Mouse (Mus musculus) gastrocnemius, postnatal 25 days (tissue): ENCODE results near the gene Cdc42bpg. TPM values are rescaled to one million over a fixed set of nuclear protein-coding genes. Genes with fewer than 3 reads are reported as not detected.

Source experiments
- DNase-seq: peaks from one replicate; pipeline ENCODE4 v3.0.0; 2022
- long read RNA-seq, 2 experiments: library from polyadenylated mRNA; stranded (forward); transcript quantifications; one replicate each; pipeline ENCODE4 v2.0.0; 2021
- total RNA-seq, 2 experiments: library from RNA; stranded (reverse); gene quantifications; 1 replicate in 1 of 2; 2 replicates in 1 of 2; pipeline ENCODE4 v1.2.3; 2021

Gene Cdc42bpg
- total RNA-seq, result 1 to 10 TPM; 4.0 to 5.1 TPM
- long read RNA-seq, experiment 1, result 0 reads
- long read RNA-seq, experiment 2, partial matches to known transcripts, result 0 of 1 reads
- long read RNA-seq, experiment 2, other reads (novel, unspliced or antisense), result 1 of 1 reads

DNA sequence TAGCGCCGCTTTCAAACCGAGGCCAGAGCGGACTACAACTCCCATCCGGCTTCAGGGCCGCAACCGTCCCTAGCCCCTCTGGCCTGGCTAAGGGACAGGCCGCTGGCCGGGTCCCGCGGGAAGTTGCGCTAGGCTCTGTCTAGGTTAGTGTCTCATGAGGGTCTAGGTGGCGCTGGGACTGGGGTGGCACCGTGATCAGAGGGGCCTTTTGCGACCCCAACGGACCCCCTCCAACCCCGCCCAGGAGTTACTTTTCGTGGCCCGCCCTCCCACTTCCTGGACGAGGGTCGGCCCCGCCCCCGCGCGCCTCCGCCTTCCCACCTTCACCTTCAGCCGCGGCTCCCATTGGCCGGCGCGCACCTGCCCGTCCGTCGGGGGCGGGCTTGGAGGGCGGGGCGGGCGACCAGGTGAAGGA is at the start of gene Cdc42bpg:
TSS of gene Cdc42bpg (plus strand) at position 320 of the 415 bp plus-strand sequence.
- peak; percentile 83 for DNase-seq

GRCm38 (mm10) chr19:6260428-6260827 is 45.8 kb upstream of the Cdc42bpg start:
- no peak for DNase-seq

- no peak for DNase-seq
These were observed 45.3 kb upstream of the Cdc42bpg start for GRCm38 (mm10) chr19:6260946-6261345.

DNA sequence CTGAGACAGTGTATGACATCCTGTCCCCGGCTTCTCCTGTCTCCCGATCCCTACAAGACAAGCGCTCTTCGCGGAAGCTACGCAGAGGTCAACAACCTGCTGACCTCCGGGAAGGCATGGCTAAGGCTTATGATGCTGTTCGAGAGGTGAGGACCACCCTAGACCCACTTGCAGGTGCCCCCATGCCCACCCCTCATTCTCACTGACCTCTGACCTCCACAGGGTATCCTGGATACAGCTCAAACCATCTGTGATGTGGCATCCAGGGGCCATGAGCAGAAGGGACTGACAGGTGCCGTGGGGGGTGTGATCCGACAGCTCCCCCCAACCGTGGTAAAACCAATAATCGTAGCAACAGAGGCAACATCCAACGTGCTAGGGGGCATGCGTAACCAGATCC is 44.9 kb upstream of the Cdc42bpg start:
- no peak for DNase-seq

DNA sequence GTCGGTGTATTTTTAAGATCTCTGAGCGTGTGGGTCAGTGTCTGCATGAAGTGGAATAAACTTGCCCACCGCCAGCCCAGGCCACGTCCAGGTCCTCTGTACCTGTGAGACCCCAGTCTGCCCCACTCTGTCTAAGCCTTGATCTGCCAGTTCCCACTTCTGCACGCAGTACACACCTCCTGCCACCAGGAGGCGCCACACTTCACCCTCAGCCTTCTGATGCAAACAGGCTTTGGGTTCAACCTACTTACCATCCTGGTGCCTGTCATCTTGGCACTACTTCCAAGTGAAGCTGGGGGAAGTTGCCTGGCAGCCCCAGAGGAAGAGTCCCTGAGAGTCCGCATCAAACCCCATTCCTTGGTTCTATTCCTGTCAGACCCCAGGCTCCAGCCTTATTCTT is 44.0 kb upstream of the Cdc42bpg start:
- no peak for DNase-seq

- no peak for DNase-seq
These were observed 43.3 kb upstream of the Cdc42bpg start for GRCm38 (mm10) chr19:6262839-6263433.

DNA sequence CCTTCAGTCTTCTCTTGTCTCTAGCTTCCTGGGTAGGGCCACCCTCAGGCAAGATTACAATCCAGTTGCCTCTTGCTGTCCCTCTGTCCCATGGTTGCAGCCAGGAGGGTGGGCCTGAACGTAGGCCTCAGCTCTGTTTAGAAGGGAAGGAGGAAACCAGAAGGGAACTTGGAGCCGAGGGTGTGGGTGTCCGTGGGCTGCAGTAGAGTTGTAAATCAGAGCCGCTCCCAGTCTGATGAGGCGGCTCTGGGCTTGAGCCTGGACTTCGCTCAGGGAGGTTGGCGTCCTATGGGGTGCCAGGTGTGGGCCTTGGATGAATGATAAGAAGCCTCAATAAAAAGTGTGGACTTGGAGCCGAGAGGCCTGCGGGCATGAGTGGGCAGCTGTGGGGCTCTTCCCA is 42.1 kb upstream of the Cdc42bpg start:
- no peak for DNase-seq

DNA sequence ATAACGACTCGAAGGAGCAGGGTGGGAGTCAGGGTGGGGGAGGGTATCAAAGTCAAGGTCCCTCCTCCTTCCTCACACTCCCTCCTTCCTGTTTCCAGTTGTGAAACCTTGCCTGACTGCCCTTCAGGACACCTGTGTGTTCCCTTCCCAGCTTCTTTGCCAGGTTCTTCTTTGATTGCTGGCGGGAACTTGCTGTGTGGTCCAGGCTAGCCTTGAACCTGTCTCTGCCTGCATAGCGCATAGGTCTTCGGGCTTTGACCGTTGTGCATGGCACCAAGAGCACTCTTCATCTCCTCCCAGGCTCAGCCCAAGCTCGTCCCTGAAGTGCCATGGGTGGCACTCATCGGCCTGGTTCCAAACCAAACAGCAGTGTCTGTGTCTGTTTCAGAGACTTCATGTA is 41.3 kb upstream of the Cdc42bpg start:
- no peak for DNase-seq

DNA sequence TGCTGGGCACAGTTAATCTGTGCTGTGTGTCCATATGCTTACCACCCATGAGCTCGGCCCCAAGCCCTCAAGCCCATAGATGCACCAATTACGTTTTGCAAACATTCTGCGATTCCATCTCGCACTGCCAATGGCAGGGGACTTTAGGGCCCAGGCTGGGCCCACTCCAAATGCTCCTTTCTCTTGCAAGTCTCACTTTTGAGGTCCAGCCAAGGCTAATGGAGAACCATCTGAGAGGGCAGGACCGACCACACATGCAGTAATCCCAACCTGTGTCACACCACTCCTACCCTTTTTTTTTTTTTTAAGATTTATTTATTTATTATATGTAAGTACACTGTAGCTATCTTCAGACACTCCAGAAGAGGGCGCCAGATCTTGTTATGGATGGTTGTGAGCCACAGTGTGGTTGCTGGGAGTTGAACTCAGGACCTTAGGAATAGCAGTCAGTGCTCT is 40.5 kb upstream of the Cdc42bpg start:
- no peak for DNase-seq

DNA sequence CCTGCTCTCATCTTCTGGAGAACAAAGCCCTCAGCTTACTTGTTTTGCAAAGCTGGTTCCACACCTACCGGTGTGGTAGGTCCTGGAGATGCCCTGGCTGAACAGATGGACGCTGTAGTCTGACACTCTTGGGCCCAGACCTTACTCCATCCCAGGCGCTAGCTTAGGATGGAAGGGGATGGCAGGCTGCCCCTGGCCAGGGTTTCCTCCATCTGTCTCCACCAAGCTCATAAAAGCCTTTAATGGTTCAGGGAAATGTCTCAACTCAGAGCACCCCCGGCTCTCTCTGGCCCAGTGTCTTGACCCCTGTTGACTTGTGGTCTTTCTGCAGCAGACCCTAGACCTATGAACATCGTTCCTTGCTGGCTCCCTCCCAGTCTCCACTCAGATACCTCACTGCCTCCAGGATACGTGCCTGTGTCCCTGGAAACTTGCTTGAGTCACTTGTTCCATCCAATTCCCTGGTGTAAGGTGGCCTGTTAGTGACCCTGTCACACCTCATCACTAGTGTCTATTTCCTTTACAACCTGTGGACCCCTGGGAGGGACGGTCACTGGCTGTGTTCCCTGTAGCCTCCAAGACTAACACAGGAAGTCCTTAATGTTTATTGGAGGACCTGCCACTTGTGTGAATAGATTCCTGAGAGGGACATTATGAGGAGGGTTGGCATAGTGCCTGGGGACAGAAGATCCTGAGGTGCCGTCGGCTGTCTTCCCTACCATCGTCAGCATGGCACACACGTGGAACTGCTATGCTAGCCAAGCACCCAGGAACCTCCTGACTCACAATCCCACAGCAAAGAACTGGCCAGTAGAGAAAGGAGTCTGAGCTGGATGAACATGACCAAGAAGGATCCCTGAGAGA is 38.7 kb upstream of the Cdc42bpg start:
- DNase-seq, result peak; percentile 38

GRCm38 (mm10) chr19:6268170-6268528 is 38.1 kb upstream of the Cdc42bpg start:
- peak; percentile 75 for DNase-seq

- no peak for DNase-seq
These were observed 37.6 kb upstream of the Cdc42bpg start for GRCm38 (mm10) chr19:6268670-6269132.

DNA sequence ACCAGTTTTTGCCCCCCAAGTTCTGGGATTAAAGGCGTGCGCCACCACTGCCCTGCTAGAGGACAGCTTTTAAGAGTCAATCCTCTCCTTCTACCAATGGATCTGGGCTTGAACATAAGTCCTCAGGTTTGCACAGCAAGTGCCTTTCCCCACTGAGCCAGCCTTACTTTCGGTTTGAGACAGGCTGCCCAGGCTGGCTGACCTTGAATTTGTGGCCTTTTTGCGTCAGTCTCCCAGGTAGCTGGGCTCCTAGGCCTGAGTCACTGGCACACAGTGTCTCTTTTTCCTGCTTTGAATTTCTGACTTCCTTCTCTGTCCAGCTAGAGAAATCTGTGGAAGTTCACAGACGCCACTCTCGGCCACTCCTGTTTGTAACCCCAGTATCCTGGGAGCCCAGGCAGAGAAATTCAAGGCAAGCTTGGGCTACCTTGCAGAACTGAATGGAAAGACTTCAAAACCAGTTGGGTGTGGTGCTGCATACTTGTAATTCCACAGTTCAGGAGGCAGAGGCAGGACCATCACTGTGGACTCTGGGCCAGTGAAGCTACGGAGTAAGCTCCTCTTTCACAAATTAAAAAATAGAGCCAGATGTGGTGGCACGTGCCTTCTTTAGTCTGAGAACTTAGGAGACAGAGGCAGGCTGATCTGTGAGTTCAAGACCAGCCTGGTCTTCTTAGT is 36.3 kb upstream of the Cdc42bpg start:
- DNase-seq, result no peak

GRCm38 (mm10) chr19:6270661-6271060 is 35.6 kb upstream of the Cdc42bpg start:
- DNase-seq, result no peak

DNA sequence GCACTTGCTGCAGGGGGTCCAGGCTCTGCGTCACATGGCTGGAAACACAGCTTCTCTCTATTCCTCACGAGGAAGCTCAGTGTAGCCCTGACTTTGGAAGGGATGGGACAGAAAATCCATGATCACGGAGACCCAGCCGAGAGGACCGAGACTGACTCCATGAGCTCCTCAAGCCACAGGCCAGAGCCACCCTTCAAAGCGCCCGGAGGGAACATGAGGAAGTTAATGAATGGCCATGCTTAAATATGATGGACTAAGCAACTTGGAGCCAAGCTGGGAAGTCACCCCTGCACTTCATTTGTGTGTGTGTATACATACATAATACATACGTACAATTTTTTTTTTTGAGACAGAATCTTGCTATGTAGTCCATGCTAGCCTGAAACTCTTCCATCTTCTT is 35.0 kb upstream of the Cdc42bpg start:
- DNase-seq, result no peak

DNA sequence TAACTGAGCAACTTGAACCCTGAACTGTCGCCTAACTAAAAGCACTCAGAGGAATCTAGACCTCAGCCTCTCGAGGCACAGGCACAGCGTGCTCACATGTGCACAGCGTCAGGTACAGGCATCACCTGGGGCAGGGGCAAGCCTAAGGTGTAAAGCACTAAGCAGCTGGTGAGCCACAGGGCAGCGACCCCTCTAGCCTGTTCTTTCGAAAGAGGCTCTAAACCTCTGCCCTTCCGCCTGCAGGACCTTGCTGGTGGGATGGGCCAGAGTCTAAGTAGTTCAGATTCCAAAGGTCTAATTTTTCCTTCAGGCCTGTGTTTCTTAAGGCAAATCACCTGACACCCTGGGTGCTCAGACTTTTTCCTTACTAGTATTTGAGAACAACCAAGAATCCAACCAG is 34.2 kb upstream of the Cdc42bpg start:
- no peak for DNase-seq

- DNase-seq, result no peak
These were observed 33.5 kb upstream of the Cdc42bpg start for GRCm38 (mm10) chr19:6272738-6273137.

DNA sequence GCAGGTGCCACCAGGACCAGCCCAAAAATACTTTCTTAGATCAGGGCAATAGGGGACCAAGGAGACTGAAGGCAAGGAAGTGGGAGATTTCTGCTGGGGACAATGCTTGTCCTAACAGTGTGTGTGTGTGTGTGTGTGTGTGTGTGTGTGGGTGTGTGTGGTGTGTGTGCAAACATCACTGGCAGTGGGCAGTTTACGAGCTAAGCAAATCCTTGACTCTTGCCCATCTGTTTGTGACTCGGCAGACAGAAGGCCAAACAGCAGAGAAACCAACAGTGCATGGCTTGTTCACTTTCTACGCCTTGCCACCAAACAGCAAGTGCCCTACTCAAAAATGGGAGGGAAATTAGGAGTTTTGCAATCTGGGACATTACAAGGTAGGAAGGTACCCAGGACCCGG is 32.7 kb upstream of the Cdc42bpg start:
- no peak for DNase-seq

DNA sequence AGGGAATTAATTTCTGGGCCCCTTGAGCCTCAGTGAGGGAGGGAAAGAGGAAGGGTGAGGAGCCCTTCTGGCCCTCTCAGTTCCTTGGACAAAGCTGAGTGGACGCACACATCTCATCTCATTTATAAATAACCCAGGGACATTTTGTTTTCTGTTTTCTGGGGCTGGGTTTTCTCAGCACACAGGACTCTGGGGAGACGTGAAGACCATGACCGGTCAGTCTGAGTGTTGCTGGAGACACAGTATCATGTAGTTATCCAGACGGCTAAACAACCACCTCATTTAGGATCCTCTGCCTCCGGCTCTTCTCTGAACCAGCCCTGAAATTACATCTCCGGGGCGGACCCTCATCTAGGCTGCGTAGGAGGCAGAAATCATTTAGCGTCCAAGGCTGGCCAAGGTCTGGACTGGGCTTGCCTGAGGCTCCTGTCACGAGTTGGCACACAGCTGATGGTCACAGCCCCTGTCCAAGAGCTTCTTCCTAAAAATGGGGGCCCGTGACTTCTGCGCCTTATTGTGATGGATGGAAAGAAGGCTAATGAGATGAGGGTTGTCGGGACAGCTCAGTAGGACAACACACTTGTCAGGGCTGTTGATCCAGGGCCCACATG is 32.2 kb upstream of the Cdc42bpg start:
- DNase-seq, result peak; percentile 52

DNA sequence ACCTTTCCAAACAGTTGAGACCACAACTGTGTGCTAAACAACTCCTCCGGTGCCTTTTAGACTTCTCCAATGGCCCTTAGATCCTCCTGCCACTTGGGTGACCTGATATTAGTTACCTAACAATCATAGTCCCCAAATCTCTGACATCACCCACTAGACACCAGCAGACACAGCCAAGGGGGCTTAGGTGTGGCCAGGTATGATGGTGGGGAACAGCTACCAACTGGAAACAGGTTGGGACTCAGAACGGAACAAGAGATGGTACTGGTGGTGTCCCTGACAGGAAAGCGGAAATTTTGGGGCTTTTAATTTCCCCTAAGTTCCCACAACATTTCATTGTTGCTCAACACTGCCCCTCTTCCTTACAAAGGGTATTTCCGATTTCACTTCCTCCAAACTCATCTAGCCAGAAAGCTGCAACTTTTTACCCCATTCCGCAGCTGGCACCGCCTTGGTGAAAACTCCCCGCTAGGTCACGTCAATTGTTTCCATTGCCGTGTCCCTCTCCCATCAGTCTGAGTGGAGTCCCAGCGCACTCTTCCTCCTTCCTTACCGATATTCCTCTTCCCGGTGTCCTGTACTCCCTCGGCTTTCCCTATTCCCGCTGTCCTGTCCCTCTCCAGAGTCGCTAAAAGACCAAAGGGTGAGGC is 30.4 kb upstream of the Cdc42bpg start:
- DNase-seq, result peak; percentile 51
